Mouse (Mus musculus) retina, embryonic 14.5 days (tissue): ENCODE data around the gene Art3.
"Not testable (repeated sequence)": the region's sequence is repeated elsewhere in the genome, so short reads cannot be mapped to it uniquely, and the experiment has no call there.

ENCODE experiments used
- DNase-seq: peaks from one replicate; pipeline ENCODE4 v3.0.0-alpha.2; 2015; ENCODE audit warnings: low spot score

The Art3 gene

GRCm38 (mm10) chr5:92336743-92337142 is 5.1 kb downstream of the Art3 start:
- DNase-seq, result no peak

GRCm38 (mm10) chr5:92340606-92341005 is 9.0 kb downstream of the Art3 start:
- no peak for DNase-seq

GRCm38 (mm10) chr5:92345006-92345405 is 13.4 kb downstream of the Art3 start:
- DNase-seq, result no peak

- DNase-seq, result peak; percentile 55
Measured at GRCm38 (mm10) chr5:92348794-92349413, 17.3 kb downstream of the Art3 start, which contains the start of gene Cxcl10. Cxcl10 (minus strand) TSS chr5:92348889.

- DNase-seq, result no peak
Measured at GRCm38 (mm10) chr5:92349731-92350130, 18.1 kb downstream of the Art3 start.

GRCm38 (mm10) chr5:92352716-92353115 is 21.1 kb downstream of the Art3 start:
- DNase-seq, result not testable (repeated sequence)

GRCm38 (mm10) chr5:92353517-92353916 is 21.9 kb downstream of the Art3 start:
- no peak for DNase-seq

- DNase-seq, result no peak
Measured at GRCm38 (mm10) chr5:92358033-92358432, 26.4 kb downstream of the Art3 start.

- no peak for DNase-seq
Measured at GRCm38 (mm10) chr5:92358767-92359455, 27.3 kb downstream of the Art3 start.

- DNase-seq, result no peak
Measured at GRCm38 (mm10) chr5:92363179-92363578, 31.6 kb downstream of the Art3 start.

GRCm38 (mm10) chr5:92364011-92364410 is 32.4 kb downstream of the Art3 start:
- DNase-seq, result no peak

- DNase-seq, result no peak
Measured at GRCm38 (mm10) chr5:92365146-92365705, 33.6 kb downstream of the Art3 start.

- no peak for DNase-seq
Measured at GRCm38 (mm10) chr5:92366565-92366964, 34.9 kb downstream of the Art3 start.

- no peak for DNase-seq
Measured at GRCm38 (mm10) chr5:92368392-92368791, 36.8 kb downstream of the Art3 start.

GRCm38 (mm10) chr5:92369151-92369994 is 37.7 kb downstream of the Art3 start:
- DNase-seq, result peak; percentile 22

GRCm38 (mm10) chr5:92370392-92370791 is 38.8 kb downstream of the Art3 start:
- DNase-seq, result no peak

GRCm38 (mm10) chr5:92370891-92371290 is 39.3 kb downstream of the Art3 start:
- DNase-seq, result no peak

- DNase-seq, result no peak
Measured at GRCm38 (mm10) chr5:92371361-92371976, 39.8 kb downstream of the Art3 start.

GRCm38 (mm10) chr5:92372605-92373004 is 41.0 kb downstream of the Art3 start:
- no peak for DNase-seq

GRCm38 (mm10) chr5:92374721-92375142 is 43.1 kb downstream of the Art3 start:
- DNase-seq, result no peak

GRCm38 (mm10) chr5:92375368-92375767 is 43.7 kb downstream of the Art3 start:
- DNase-seq, result no peak
